Mouse (Mus musculus) MEL (cell line): Measurements from ENCODE around the gene Rsl1d1. TPM values are rescaled to one million over a fixed set of nuclear protein-coding genes. Genes with fewer than 3 reads are reported as not detected.

Experiments used
- DNase-seq: peaks from one replicate; pipeline ENCODE4 v3.0.0; 2011; ENCODE audit warnings: low read depth, low spot score
- H3K27ac ChIP-seq: 2 replicates; pipeline ENCODE4 v1.5.1; 2012; ENCODE audit warnings: low read depth, mild to moderate bottlenecking, control low read depth, low read length, moderate library complexity; ENCODE audit not compliant: control insufficient read depth
- H3K27me3 ChIP-seq, 2 experiments: fragments of 150-350 bp in 1 of 2; sonication (generic) in 1 of 2; 2 replicates each; pipeline ENCODE4 v1.6.1; 2012; ENCODE audit warnings: low read length in 2 of 2, mild to moderate bottlenecking in 2 of 2, improper control_type of control experiment in 1 of 2, moderate library complexity in 1 of 2; ENCODE audit not compliant: insufficient read depth in 2 of 2, control insufficient read depth in 1 of 2
- H3K36me3 ChIP-seq, 2 experiments: 2 replicates each; pipeline ENCODE4 v1.6.1; 2012 to 2014; ENCODE audit warnings: low read length in 2 of 2, improper control_type of control experiment in 1 of 2, inconsistent platforms in 1 of 2, mild to moderate bottlenecking in 1 of 2; ENCODE audit not compliant: insufficient read depth in 2 of 2, control insufficient read depth in 1 of 2
- H3K4me1 ChIP-seq, 2 experiments: fragments of 150-350 bp in 1 of 2; sonication (generic) in 1 of 2; 2 replicates each; pipeline ENCODE4 v1.6.1; 2012; ENCODE audit warnings: low read length in 2 of 2, improper control_type of control experiment in 1 of 2, mild to moderate bottlenecking in 1 of 2; ENCODE audit not compliant: insufficient read depth in 2 of 2, control insufficient read depth in 1 of 2
- H3K4me3 ChIP-seq, 2 experiments: fragments of 150-350 bp in 1 of 2; sonication (generic) in 1 of 2; 2 replicates each; pipeline ENCODE4 v1.5.1; 2012; ENCODE audit warnings: low read depth in 2 of 2, low read length in 2 of 2, mild to moderate bottlenecking in 2 of 2, moderate library complexity in 2 of 2, control low read depth in 1 of 2, improper control_type of control experiment in 1 of 2; ENCODE audit not compliant: control insufficient read depth in 1 of 2, insufficient read depth in 1 of 2
- H3K79me2 ChIP-seq: 2 replicates; pipeline ENCODE4 v1.6.1; 2012; ENCODE audit warnings: mild to moderate bottlenecking, low read length, moderate library complexity; ENCODE audit not compliant: control insufficient read depth, poor library complexity, insufficient read depth
- H3K9ac ChIP-seq: 2 replicates; pipeline ENCODE4 v1.6.1; 2012; ENCODE audit warnings: low read depth, mild to moderate bottlenecking, control low read depth, low read length, moderate library complexity; ENCODE audit not compliant: control insufficient read depth, poor library complexity, severe bottlenecking
- H3K9me3 ChIP-seq: fragments of 150-350 bp; sonication (generic); replicated peaks from 2 replicates; pipeline ENCODE4 v1.6.1; 2012; ENCODE audit warnings: mild to moderate bottlenecking, low read length, improper control_type of control experiment, moderate library complexity; ENCODE audit not compliant: insufficient read depth
- BHLHE40 ChIP-seq: IDR thresholded peaks from 2 replicates; pipeline ENCODE4 v1.6.1; 2012; ENCODE audit warnings: low read depth, mild to moderate bottlenecking, inconsistent platforms, low read length, improper control_type of control experiment, borderline replicate concordance
- CHD1 ChIP-seq: IDR thresholded peaks from 2 replicates; pipeline ENCODE4 v1.6.1; 2012; ENCODE audit warnings: low read depth, mild to moderate bottlenecking, inconsistent platforms, low read length, improper control_type of control experiment
- CTCF ChIP-seq, 3 experiments: IDR thresholded peaks in 2 of 3; conservative IDR thresholded peaks in 1 of 3; 2 replicates each; pipeline ENCODE4 v1.5.1; 2011 to 2012; ENCODE audit warnings: low read length in 3 of 3, low read depth in 2 of 3, mild to moderate bottlenecking in 2 of 3, improper control_type of control experiment in 1 of 3, inconsistent platforms in 1 of 3, mixed read lengths in 1 of 3, moderate library complexity in 1 of 3; ENCODE audit not compliant: control insufficient read depth in 1 of 3, insufficient read depth in 1 of 3, poor library complexity in 1 of 3, severe bottlenecking in 1 of 3
- E2F4 ChIP-seq: IDR thresholded peaks from 2 replicates; pipeline ENCODE4 v1.6.1; 2011; ENCODE audit warnings: low read depth, low read length, improper control_type of control experiment, borderline replicate concordance
- ELF1 ChIP-seq: IDR thresholded peaks from 2 replicates; pipeline ENCODE4 v1.6.1; 2014; ENCODE audit warnings: low read depth, mild to moderate bottlenecking, inconsistent platforms, low read length, improper control_type of control experiment, moderate library complexity
- EP300 ChIP-seq, 2 experiments: IDR thresholded peaks; 2 replicates each; pipeline ENCODE4 v1.6.1; 2011; ENCODE audit warnings: improper control_type of control experiment in 2 of 2, low read length in 2 of 2, low read depth in 1 of 2, mild to moderate bottlenecking in 1 of 2
- ETS1 ChIP-seq: IDR thresholded peaks from 2 replicates; pipeline ENCODE4 v1.6.1; 2012; ENCODE audit warnings: low read depth, mild to moderate bottlenecking, inconsistent platforms, low read length, improper control_type of control experiment, moderate library complexity
- GABPA ChIP-seq: IDR thresholded peaks from 2 replicates; pipeline ENCODE4 v1.6.1; 2012; ENCODE audit warnings: low read depth, mild to moderate bottlenecking, inconsistent platforms, low read length, improper control_type of control experiment, moderate library complexity
- GATA1 ChIP-seq: IDR thresholded peaks from 2 replicates; pipeline ENCODE4 v1.6.1; 2011; ENCODE audit warnings: low read depth, low read length, improper control_type of control experiment
- HCFC1 ChIP-seq: IDR thresholded peaks from 2 replicates; pipeline ENCODE4 v1.6.1; 2012; ENCODE audit warnings: low read depth, mild to moderate bottlenecking, inconsistent platforms, low read length, improper control_type of control experiment, moderate library complexity
- JUND ChIP-seq: IDR thresholded peaks from 2 replicates; pipeline ENCODE4 v1.6.1; 2011; ENCODE audit warnings: low read depth, mild to moderate bottlenecking, improper control_type of control experiment, low read length
- KAT2A ChIP-seq: conservative IDR thresholded peaks from 2 replicates; pipeline ENCODE4 v1.6.1; 2012; ENCODE audit warnings: low read depth, low read length, improper control_type of control experiment, inconsistent platforms
- MAFK ChIP-seq: IDR thresholded peaks from 2 replicates; pipeline ENCODE4 v1.6.1; 2011; ENCODE audit warnings: low read depth, mild to moderate bottlenecking, low read length, improper control_type of control experiment, borderline replicate concordance
- MEF2A ChIP-seq: IDR thresholded peaks from 2 replicates; pipeline ENCODE4 v1.6.1; 2014; ENCODE audit warnings: low read depth, mild to moderate bottlenecking, inconsistent platforms, low read length, improper control_type of control experiment; ENCODE audit not compliant: poor library complexity, insufficient replicate concordance, severe bottlenecking; ENCODE audit errors: extremely low read depth
- MXI1 ChIP-seq: IDR thresholded peaks from 2 replicates; pipeline ENCODE4 v1.6.1; 2011; ENCODE audit warnings: mild to moderate bottlenecking, low read depth, low read length, improper control_type of control experiment
- MYB ChIP-seq: IDR thresholded peaks from 2 replicates; pipeline ENCODE4 v1.6.1; 2011; ENCODE audit warnings: mild to moderate bottlenecking, low read depth, low read length, improper control_type of control experiment
- NELFE ChIP-seq: IDR thresholded peaks from 2 replicates; pipeline ENCODE4 v1.6.1; 2011; ENCODE audit warnings: low read depth, low read length, improper control_type of control experiment
- NRF1 ChIP-seq: IDR thresholded peaks from 2 replicates; pipeline ENCODE4 v1.6.1; 2014; ENCODE audit warnings: low read depth, mild to moderate bottlenecking, inconsistent platforms, low read length, improper control_type of control experiment, moderate library complexity; ENCODE audit not compliant: poor library complexity, insufficient read depth, severe bottlenecking
- POLR2A ChIP-seq, 2 experiments: IDR thresholded peaks; 2 replicates each; pipeline ENCODE4 v1.6.1; 2011 to 2012; ENCODE audit warnings: low read length in 2 of 2, mild to moderate bottlenecking in 2 of 2, control low read depth in 1 of 2, improper control_type of control experiment in 1 of 2, low read depth in 1 of 2, moderate library complexity in 1 of 2; ENCODE audit not compliant: control insufficient read depth in 1 of 2, insufficient read depth in 1 of 2, poor library complexity in 1 of 2
- RAD21 ChIP-seq: IDR thresholded peaks from 2 replicates; pipeline ENCODE4 v1.6.1; 2011; ENCODE audit warnings: mild to moderate bottlenecking, low read depth, low read length, improper control_type of control experiment
- RCOR1 ChIP-seq: IDR thresholded peaks from 2 replicates; pipeline ENCODE4 v1.6.1; 2012; ENCODE audit warnings: low read depth, mild to moderate bottlenecking, inconsistent platforms, low read length, improper control_type of control experiment
- SIN3A ChIP-seq: IDR thresholded peaks from 2 replicates; pipeline ENCODE4 v1.6.1; 2012; ENCODE audit warnings: low read length, improper control_type of control experiment, inconsistent platforms
- SMC3 ChIP-seq: IDR thresholded peaks from 2 replicates; pipeline ENCODE4 v1.6.1; 2011; ENCODE audit warnings: low read depth, low read length, improper control_type of control experiment
- TAL1 ChIP-seq: IDR thresholded peaks from 2 replicates; pipeline ENCODE4 v1.6.1; 2012; ENCODE audit warnings: mild to moderate bottlenecking, inconsistent platforms, low read length, moderate library complexity, mixed read lengths
- TBP ChIP-seq: IDR thresholded peaks from 2 replicates; pipeline ENCODE4 v1.8.0; 2011; ENCODE audit warnings: low read depth, low read length, improper control_type of control experiment
- USF2 ChIP-seq, 2 experiments: IDR thresholded peaks; 2 replicates each; pipeline ENCODE4 v1.6.1; 2011 to 2012; ENCODE audit warnings: improper control_type of control experiment in 2 of 2, low read length in 2 of 2, borderline replicate concordance in 1 of 2, inconsistent platforms in 1 of 2, low read depth in 1 of 2, mild to moderate bottlenecking in 1 of 2; ENCODE audit not compliant: insufficient read depth in 1 of 2
- ZC3H11A ChIP-seq: IDR thresholded peaks from 2 replicates; pipeline ENCODE4 v1.6.1; 2012; ENCODE audit warnings: low read depth, mild to moderate bottlenecking, inconsistent platforms, low read length, improper control_type of control experiment
- ZKSCAN1 ChIP-seq: IDR thresholded peaks from 2 replicates; pipeline ENCODE4 v1.6.1; 2012; ENCODE audit warnings: low read depth, mild to moderate bottlenecking, inconsistent platforms, low read length, improper control_type of control experiment, moderate library complexity
- ZMIZ1 ChIP-seq: IDR thresholded peaks from 2 replicates; pipeline ENCODE4 v1.6.1; 2012; ENCODE audit warnings: low read depth, mild to moderate bottlenecking, inconsistent platforms, low read length, improper control_type of control experiment, moderate library complexity
- polyA plus RNA-seq, 2 experiments: library from polyadenylated mRNA; stranded (reverse) in 1 of 2; unstranded in 1 of 2; fragments of >175 nt in 1 of 2; fragments of >200 nt in 1 of 2; gene quantifications; 2 replicates each; pipeline versions ENCODE4 v1.2.1 to v1.2.4; 2012; ENCODE audit warnings: low replicate concordance in 2 of 2, low read depth in 1 of 2; ENCODE audit not compliant: insufficient read length in 2 of 2, insufficient read depth in 1 of 2, missing spikeins in 1 of 2
- total RNA-seq: library from RNA; depleted of rRNA; stranded (reverse); fragments of 300-350 nt; gene quantifications from 2 replicates; pipeline ENCODE4 v1.2.3, GENCODE M21; 2012

Rsl1d1 gene
- total and polyA plus RNA-seq, 3 experiments: 228 to 1,181 (median 232) TPM

DNA sequence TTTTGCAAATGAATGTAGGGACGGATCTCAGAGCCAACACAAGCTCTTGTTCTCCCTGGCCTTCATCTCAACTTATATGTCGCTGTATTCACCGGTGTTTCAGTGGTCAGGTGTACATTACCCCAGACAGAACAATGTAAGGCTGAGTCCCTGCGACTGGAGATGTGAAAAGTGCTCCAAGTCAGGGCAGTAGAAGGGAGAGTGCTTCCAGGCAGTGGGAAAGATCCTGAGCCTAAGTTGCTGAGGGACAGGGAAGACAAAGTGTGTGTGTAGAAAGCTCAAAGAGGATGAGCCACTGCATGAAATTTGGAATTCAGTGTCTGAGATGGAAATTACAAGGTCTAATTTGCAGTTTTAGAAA lies 26.3 kb downstream of the Rsl1d1 start:
- TF ChIP-seq POLR2A (IDR thresholded peaks at IDR 0.05; ENCODE audit: control insufficient read depth in 1 of 2, insufficient read depth in 1 of 2, low read depth in 1 of 2, low read length in 2 of 2, poor library complexity in 1 of 2) (no peak), BHLHE40 (no peak), HCFC1 (no peak)
- no peaks in the 10 kb centered on the region for H3K27me3 ChIP-seq
- peaks cover 3 to 4% of the 10 kb centered on the region in 2 experiments; a peak in 3 of 4 replicates for H3K36me3 ChIP-seq
- H3K4me1 ChIP-seq: peaks cover 0 to 3% of the 10 kb centered on the region in 2 experiments; a peak in 1 of 4 replicates
- DNase-seq: no peak
- peak overlapping the region; percentile 57 for H3K27ac ChIP-seq
- H3K4me3 ChIP-seq: peak overlapping the region; percentile 55 to 62
- no peaks in the 10 kb centered on the region for H3K9me3 ChIP-seq
- H3K9ac ChIP-seq: peak overlapping the region; percentile 59
- peaks cover 38% of the 10 kb centered on the region for H3K79me2 ChIP-seq

DNA sequence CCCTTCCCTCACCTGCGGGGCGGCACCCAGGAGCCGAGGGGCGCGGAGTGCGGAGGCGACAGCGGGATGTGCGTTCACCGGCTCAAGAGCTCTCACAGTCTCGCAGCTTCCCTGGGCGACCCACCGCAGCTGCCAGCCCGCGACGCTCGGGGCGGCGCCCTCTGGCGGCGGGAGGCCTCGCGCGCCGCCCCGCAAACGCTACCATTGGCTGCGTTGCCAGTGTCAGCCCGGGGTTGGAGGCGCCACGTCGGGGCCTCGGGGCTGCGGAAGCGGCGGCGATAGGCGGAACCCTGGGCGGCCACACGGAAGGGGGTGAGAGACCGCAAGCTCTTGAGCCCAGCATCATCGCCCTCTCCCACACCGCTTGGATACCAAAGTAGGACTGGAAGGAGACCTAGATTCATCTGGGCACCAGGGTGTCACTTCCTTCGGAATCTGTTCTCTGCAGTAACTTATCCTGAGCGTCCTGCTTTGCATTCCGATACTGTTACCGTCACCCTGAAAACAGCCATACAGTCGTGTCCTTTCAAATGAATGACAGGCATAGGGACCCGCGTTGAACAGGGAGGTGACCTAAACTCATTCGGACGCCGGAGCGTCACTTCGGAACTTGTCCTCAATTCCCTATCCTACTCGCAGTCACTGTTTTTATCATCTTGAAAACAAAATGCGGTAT lies 26.8 kb downstream of the Rsl1d1 start, which contains the start of gene Zc3h7a:
TSS of gene Zc3h7a (minus strand) at position 186 of the 676 bp plus-strand sequence.
- peak; percentile 93 for DNase-seq
- Histone ChIP-seq H3K79me2 (peaks cover 43% of the 10 kb centered on the region), H3K36me3 (peaks cover 3 to 4% of the 10 kb centered on the region in 2 experiments; a peak in 3 of 4 replicates), H3K4me1 (peaks cover 0 to 3% of the 10 kb centered on the region in 2 experiments; a peak in 1 of 4 replicates), H3K9me3 (no peaks in the 10 kb centered on the region), H3K27ac (peak within 1 kb of the TSS; percentile 77), H3K4me3 (peak within 1 kb of the TSS; percentile 55 to 62), H3K9ac (peak within 1 kb of the TSS; percentile 82), H3K27me3 (no peaks in the 10 kb centered on the region)
- no peak for TF ChIP-seq JUND
- no peak for TF ChIP-seq MYB
- peak; percentile 67; the same call in 1 of the 2 replicates for TF ChIP-seq ETS1
- TF ChIP-seq NELFE: peak; percentile 85
- TF ChIP-seq MXI1: peak; percentile 82
- TF ChIP-seq EP300 (IDR thresholded peaks at IDR 0.05; ENCODE audit: low read depth in 1 of 2, low read length in 2 of 2): no peak
- peak; percentile 62 to 87; a peak in 3 of 4 replicates for TF ChIP-seq POLR2A (IDR thresholded peaks at IDR 0.05; ENCODE audit: control insufficient read depth in 1 of 2, insufficient read depth in 1 of 2, low read depth in 1 of 2, low read length in 2 of 2, poor library complexity in 1 of 2)
- peak; percentile 74 for TF ChIP-seq HCFC1
- TF ChIP-seq KAT2A: no peak
- no peak for TF ChIP-seq NRF1
- no peak for TF ChIP-seq RCOR1
- no peak for TF ChIP-seq USF2 (IDR thresholded peaks at IDR 0.05; ENCODE audit: borderline replicate concordance in 1 of 2, insufficient read depth in 1 of 2, low read depth in 1 of 2, low read length in 2 of 2)
- no peak; the same call in 1 of the 2 replicates for TF ChIP-seq E2F4
- TF ChIP-seq RAD21: no peak
- TF ChIP-seq GABPA: peak; percentile 61; the same call in 1 of the 2 replicates
- peak; percentile 29 for TF ChIP-seq SMC3
- no peak for TF ChIP-seq GATA1
- TF ChIP-seq CTCF (IDR thresholded peaks at IDR 0.05 in 2 of 3, conservative IDR thresholded peaks at IDR 0.05 in 1 of 3; ENCODE audit: control insufficient read depth in 1 of 3, insufficient read depth in 1 of 3, low read depth in 2 of 3, low read length in 3 of 3, poor library complexity in 1 of 3, severe bottlenecking in 1 of 3): peak; percentile 50 to 91 (median 78); a peak in 5 of 6 replicates
- no peak for TF ChIP-seq MEF2A
- no peak for TF ChIP-seq TAL1
- no peak for TF ChIP-seq ZC3H11A
- TF ChIP-seq BHLHE40: no peak; the same call in 1 of the 2 replicates
- TF ChIP-seq TBP: peak; percentile 85
- TF ChIP-seq MAFK: no peak
- TF ChIP-seq ZKSCAN1: no peak
- TF ChIP-seq SIN3A: peak; percentile 83; the same call in 1 of the 2 replicates
- peak; percentile 82 for TF ChIP-seq ZMIZ1
- TF ChIP-seq ELF1: peak; percentile 85
- no peak for TF ChIP-seq CHD1
